Mouse (Mus musculus): Measurements from ENCODE around the gene Il10rb.

Gene Il10rb

GRCm38 (mm10) chr16:91405640-91406584, at the start of gene Il10rb:
Gene Il10rb, plus strand, starts transcription at chr16:91406164.
- peak; percentile 34 to 40 for DNase-seq

GRCm38 (mm10) chr16:91356760-91357525, 49.0 kb upstream of the Il10rb start:
- no peak for DNase-seq

- no peak for DNase-seq
Observed at GRCm38 (mm10) chr16:91357526-91357900, 48.5 kb upstream of the Il10rb start.

- DNase-seq: peak in 1 of 2 experiments; percentile 58
Observed at GRCm38 (mm10) chr16:91358555-91358954, 47.4 kb upstream of the Il10rb start.

- no peak for DNase-seq
Observed at GRCm38 (mm10) chr16:91359531-91359930, 46.4 kb upstream of the Il10rb start.

- DNase-seq: no peak
Observed at GRCm38 (mm10) chr16:91360162-91360561, 45.8 kb upstream of the Il10rb start.

DNA sequence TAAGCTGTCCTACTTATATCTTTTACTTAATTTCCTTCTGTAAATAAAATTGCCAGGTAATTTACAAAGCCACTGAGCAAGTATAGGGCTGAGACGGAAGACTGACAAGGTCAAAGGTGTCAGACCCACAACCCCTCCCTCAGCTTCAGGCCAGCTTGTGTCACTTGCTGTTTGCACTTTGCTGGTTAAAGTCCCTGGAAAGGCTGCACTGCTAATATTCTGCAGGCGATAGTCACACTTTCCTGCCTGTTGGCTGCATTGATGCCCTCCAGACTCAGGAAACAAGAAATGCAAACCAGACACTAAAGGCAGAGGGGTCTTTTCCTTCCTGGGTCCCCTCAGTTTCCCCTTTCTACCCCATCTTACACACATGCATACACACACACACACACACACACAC, 44.0 kb upstream of the Il10rb start:
- no peak for DNase-seq

DNA sequence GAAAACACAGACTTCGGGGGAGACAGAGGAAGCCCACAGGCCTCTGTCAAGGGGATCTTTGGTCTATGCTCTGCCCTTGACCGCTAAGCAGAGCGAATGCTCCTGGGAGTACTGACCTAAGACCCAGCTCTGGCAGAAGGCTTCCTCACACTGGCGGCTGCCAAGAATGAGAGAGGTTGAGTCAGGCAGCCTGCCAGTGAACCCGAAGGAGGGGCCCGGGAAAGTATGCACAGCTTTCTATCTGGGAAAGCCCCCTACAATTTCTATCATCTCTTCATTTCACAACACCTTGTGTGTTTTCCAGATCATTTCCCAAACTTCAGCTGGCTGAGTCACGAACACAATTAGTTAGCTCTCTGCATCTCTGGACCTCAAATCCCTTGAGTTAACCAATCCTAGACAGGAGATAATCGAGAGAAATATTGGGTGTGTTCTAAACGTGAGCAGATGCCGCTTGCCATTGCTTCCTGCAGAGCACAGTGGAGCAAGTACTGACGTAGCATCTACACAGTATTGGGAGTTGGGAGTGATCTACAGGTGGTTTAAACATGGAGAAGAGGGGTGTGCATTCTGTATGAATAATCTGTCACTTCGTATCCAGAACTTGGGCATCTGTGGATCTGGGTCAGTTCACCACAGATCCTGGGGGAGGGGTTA, 43.2 kb upstream of the Il10rb start:
- DNase-seq: no peak

- DNase-seq: no peak
Observed at GRCm38 (mm10) chr16:91363483-91363882, 42.5 kb upstream of the Il10rb start.

- no peak for DNase-seq
Observed at GRCm38 (mm10) chr16:91366567-91366966, 39.4 kb upstream of the Il10rb start.

GRCm38 (mm10) chr16:91367066-91367465, 38.9 kb upstream of the Il10rb start:
- no peak for DNase-seq

GRCm38 (mm10) chr16:91372577-91373472, 33.1 kb upstream of the Il10rb start, which contains the start of gene Ifnar2:
Gene Ifnar2, plus strand, starts transcription at chr16:91372783.
- DNase-seq: peak; percentile 72 to 76

DNA sequence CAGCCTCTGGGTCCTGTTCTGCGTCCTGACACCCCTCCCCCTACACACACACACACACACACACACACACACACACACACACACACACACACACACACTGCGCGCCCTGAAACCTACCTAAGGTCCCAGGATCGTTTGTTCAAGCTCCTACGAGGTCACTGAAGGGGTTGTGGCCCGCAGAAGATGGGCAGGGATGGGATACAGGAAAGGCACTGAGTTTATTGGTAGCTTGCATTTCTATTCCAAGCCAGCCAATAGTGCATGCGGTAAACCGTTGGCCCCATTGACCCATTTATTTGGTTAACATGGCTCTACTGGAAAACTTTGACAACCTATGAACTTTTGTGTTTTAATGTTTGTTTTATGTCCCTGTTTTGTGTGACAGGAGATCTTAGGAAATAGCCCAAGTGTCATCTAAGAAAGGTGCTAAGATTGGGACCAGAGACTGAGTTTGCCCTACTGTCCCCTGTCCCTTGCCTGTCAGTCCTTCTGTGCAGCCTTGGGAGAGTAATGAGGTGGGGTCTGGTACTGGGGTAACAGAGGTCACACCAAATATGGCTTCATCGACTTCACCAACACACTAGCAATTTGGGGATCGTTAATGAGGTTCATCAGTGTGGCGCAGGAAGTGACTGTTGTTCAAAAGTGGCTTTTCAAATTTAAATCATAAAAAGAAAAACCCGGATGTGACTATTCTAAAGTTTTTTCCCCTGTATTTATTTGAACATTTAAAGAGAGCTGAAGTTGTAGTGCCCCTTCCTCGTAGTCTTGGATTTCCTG, 32.3 kb upstream of the Il10rb start:
- DNase-seq: peak in 1 of 2 experiments; percentile 16

GRCm38 (mm10) chr16:91374253-91374634, 31.7 kb upstream of the Il10rb start:
- no peak for DNase-seq

- no peak for DNase-seq
Observed at GRCm38 (mm10) chr16:91376701-91377100, 29.3 kb upstream of the Il10rb start.

- no peak for DNase-seq
Observed at GRCm38 (mm10) chr16:91378431-91378986, 27.5 kb upstream of the Il10rb start.

- DNase-seq: no peak
Observed at GRCm38 (mm10) chr16:91378991-91379390, 27.0 kb upstream of the Il10rb start.

DNA sequence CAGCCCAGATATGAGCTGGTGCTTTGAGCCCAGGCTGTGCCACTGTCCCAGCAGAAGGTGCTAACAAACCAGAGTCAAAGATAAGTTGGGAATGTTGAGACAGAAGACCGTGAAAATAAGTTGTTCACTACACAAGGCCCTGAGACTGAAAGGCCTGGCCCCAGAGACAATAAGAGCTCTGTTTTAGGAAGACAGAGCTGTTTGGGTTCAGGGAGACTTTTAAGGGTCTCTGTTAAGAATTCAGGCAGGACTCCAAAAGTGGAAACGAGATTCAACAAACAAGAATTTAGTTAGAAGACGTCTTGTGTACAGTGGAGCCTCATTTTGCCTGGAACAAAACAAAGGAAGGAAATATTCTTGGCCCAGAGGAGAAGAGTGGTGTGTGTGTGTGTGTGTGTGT, 26.6 kb upstream of the Il10rb start:
- no peak for DNase-seq

DNA sequence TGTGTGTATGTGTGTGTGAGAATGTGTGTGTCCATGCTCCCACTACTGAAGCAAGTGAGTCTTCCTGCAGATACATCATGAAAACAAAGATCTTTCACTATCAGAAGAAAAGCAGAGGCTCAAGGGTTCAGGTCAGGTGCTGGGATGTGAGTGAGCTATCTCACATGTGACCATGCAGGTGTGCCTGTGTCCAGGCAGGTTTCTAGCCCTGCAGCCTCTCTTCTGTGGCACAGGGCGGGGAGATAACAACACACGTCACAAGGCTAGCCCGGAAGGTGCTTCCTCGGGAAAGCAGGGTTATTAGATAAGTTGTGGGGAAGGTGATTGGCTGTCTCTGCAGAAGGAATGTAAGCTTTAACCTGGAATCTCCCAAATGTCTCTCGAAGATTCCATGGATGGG, 25.8 kb upstream of the Il10rb start:
- DNase-seq: no peak

- DNase-seq: no peak
Observed at GRCm38 (mm10) chr16:91381606-91382005, 24.4 kb upstream of the Il10rb start.

DNA sequence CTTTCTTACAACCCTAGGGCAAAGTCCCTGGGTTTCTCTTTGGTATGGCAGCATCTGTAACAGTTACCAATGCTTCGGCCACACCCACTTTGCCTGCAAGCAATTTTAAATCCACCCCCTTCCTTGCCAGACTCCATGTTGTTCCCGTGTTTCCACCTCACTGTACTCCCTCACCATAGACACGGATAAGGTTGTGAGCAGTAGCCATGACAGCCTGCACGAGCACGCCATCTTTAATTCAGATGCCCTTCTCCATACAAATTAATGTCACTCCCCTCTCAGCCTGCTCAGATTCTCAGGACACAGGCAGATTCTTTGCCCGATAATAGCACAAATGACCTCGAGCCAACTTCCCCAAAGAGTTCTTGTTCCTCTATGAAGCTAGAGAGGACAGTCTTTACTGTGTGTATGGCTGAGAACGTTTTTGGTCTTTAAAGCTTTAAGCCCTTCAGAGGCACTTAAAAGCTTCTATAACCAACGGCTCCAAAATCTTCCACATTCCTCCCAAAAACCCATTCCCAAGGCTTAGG, 23.6 kb upstream of the Il10rb start:
- no peak for DNase-seq

Measured in cerebellum, postnatal 36 days (tissue).